Mouse (Mus musculus) MEL (cell line): ENCODE results near the gene Treh. TPM values are rescaled to one million over a fixed set of nuclear protein-coding genes. Genes with fewer than 3 reads are reported as not detected.

Experiments
- DNase-seq: peaks from one replicate; pipeline ENCODE4 v3.0.0; 2011; ENCODE audit warnings: low read depth, low spot score
- H3K27ac ChIP-seq: 2 replicates; pipeline ENCODE4 v1.5.1; 2012; ENCODE audit warnings: low read depth, mild to moderate bottlenecking, control low read depth, low read length, moderate library complexity; ENCODE audit not compliant: control insufficient read depth
- H3K27me3 ChIP-seq, 2 experiments: fragments of 150-350 bp in 1 of 2; sonication (generic) in 1 of 2; 2 replicates each; pipeline ENCODE4 v1.6.1; 2012; ENCODE audit warnings: low read length in 2 of 2, mild to moderate bottlenecking in 2 of 2, improper control_type of control experiment in 1 of 2, moderate library complexity in 1 of 2; ENCODE audit not compliant: insufficient read depth in 2 of 2, control insufficient read depth in 1 of 2
- H3K36me3 ChIP-seq, 2 experiments: 2 replicates each; pipeline ENCODE4 v1.6.1; 2012 to 2014; ENCODE audit warnings: low read length in 2 of 2, improper control_type of control experiment in 1 of 2, inconsistent platforms in 1 of 2, mild to moderate bottlenecking in 1 of 2; ENCODE audit not compliant: insufficient read depth in 2 of 2, control insufficient read depth in 1 of 2
- H3K4me1 ChIP-seq, 2 experiments: fragments of 150-350 bp in 1 of 2; sonication (generic) in 1 of 2; 2 replicates each; pipeline ENCODE4 v1.6.1; 2012; ENCODE audit warnings: low read length in 2 of 2, improper control_type of control experiment in 1 of 2, mild to moderate bottlenecking in 1 of 2; ENCODE audit not compliant: insufficient read depth in 2 of 2, control insufficient read depth in 1 of 2
- H3K4me3 ChIP-seq, 2 experiments: fragments of 150-350 bp in 1 of 2; sonication (generic) in 1 of 2; 2 replicates each; pipeline ENCODE4 v1.5.1; 2012; ENCODE audit warnings: low read depth in 2 of 2, low read length in 2 of 2, mild to moderate bottlenecking in 2 of 2, moderate library complexity in 2 of 2, control low read depth in 1 of 2, improper control_type of control experiment in 1 of 2; ENCODE audit not compliant: control insufficient read depth in 1 of 2, insufficient read depth in 1 of 2
- H3K79me2 ChIP-seq: 2 replicates; pipeline ENCODE4 v1.6.1; 2012; ENCODE audit warnings: mild to moderate bottlenecking, low read length, moderate library complexity; ENCODE audit not compliant: control insufficient read depth, poor library complexity, insufficient read depth
- H3K9ac ChIP-seq: 2 replicates; pipeline ENCODE4 v1.6.1; 2012; ENCODE audit warnings: low read depth, mild to moderate bottlenecking, control low read depth, low read length, moderate library complexity; ENCODE audit not compliant: control insufficient read depth, poor library complexity, severe bottlenecking
- H3K9me3 ChIP-seq: fragments of 150-350 bp; sonication (generic); replicated peaks from 2 replicates; pipeline ENCODE4 v1.6.1; 2012; ENCODE audit warnings: mild to moderate bottlenecking, low read length, improper control_type of control experiment, moderate library complexity; ENCODE audit not compliant: insufficient read depth
- CHD1 ChIP-seq: IDR thresholded peaks from 2 replicates; pipeline ENCODE4 v1.6.1; 2012; ENCODE audit warnings: low read depth, mild to moderate bottlenecking, inconsistent platforms, low read length, improper control_type of control experiment
- E2F4 ChIP-seq: IDR thresholded peaks from 2 replicates; pipeline ENCODE4 v1.6.1; 2011; ENCODE audit warnings: low read depth, low read length, improper control_type of control experiment, borderline replicate concordance
- EP300 ChIP-seq, 2 experiments: IDR thresholded peaks; 2 replicates each; pipeline ENCODE4 v1.6.1; 2011; ENCODE audit warnings: improper control_type of control experiment in 2 of 2, low read length in 2 of 2, low read depth in 1 of 2, mild to moderate bottlenecking in 1 of 2
- GABPA ChIP-seq: IDR thresholded peaks from 2 replicates; pipeline ENCODE4 v1.6.1; 2012; ENCODE audit warnings: low read depth, mild to moderate bottlenecking, inconsistent platforms, low read length, improper control_type of control experiment, moderate library complexity
- GATA1 ChIP-seq: IDR thresholded peaks from 2 replicates; pipeline ENCODE4 v1.6.1; 2011; ENCODE audit warnings: low read depth, low read length, improper control_type of control experiment
- HCFC1 ChIP-seq: IDR thresholded peaks from 2 replicates; pipeline ENCODE4 v1.6.1; 2012; ENCODE audit warnings: low read depth, mild to moderate bottlenecking, inconsistent platforms, low read length, improper control_type of control experiment, moderate library complexity
- KAT2A ChIP-seq: conservative IDR thresholded peaks from 2 replicates; pipeline ENCODE4 v1.6.1; 2012; ENCODE audit warnings: low read depth, low read length, improper control_type of control experiment, inconsistent platforms
- MAX ChIP-seq: IDR thresholded peaks from 2 replicates; pipeline ENCODE4 v1.6.1; 2011; ENCODE audit warnings: low read length, improper control_type of control experiment
- NELFE ChIP-seq: IDR thresholded peaks from 2 replicates; pipeline ENCODE4 v1.6.1; 2011; ENCODE audit warnings: low read depth, low read length, improper control_type of control experiment
- POLR2AphosphoS5 ChIP-seq: IDR thresholded peaks from 2 replicates; pipeline ENCODE4 v1.6.1; 2012; ENCODE audit warnings: low read depth, borderline replicate concordance, mild to moderate bottlenecking, inconsistent platforms, low read length, moderate library complexity, mixed read lengths
- RAD21 ChIP-seq: IDR thresholded peaks from 2 replicates; pipeline ENCODE4 v1.6.1; 2011; ENCODE audit warnings: mild to moderate bottlenecking, low read depth, low read length, improper control_type of control experiment
- SIN3A ChIP-seq: IDR thresholded peaks from 2 replicates; pipeline ENCODE4 v1.6.1; 2012; ENCODE audit warnings: low read length, improper control_type of control experiment, inconsistent platforms
- TBP ChIP-seq: IDR thresholded peaks from 2 replicates; pipeline ENCODE4 v1.8.0; 2011; ENCODE audit warnings: low read depth, low read length, improper control_type of control experiment
- ZC3H11A ChIP-seq: IDR thresholded peaks from 2 replicates; pipeline ENCODE4 v1.6.1; 2012; ENCODE audit warnings: low read depth, mild to moderate bottlenecking, inconsistent platforms, low read length, improper control_type of control experiment
- ZKSCAN1 ChIP-seq: IDR thresholded peaks from 2 replicates; pipeline ENCODE4 v1.6.1; 2012; ENCODE audit warnings: low read depth, mild to moderate bottlenecking, inconsistent platforms, low read length, improper control_type of control experiment, moderate library complexity
- ZMIZ1 ChIP-seq: IDR thresholded peaks from 2 replicates; pipeline ENCODE4 v1.6.1; 2012; ENCODE audit warnings: low read depth, mild to moderate bottlenecking, inconsistent platforms, low read length, improper control_type of control experiment, moderate library complexity
- polyA plus RNA-seq, 2 experiments: library from polyadenylated mRNA; stranded (reverse) in 1 of 2; unstranded in 1 of 2; fragments of >175 nt in 1 of 2; fragments of >200 nt in 1 of 2; gene quantifications; 2 replicates each; pipeline versions ENCODE4 v1.2.1 to v1.2.4; 2012; ENCODE audit warnings: low replicate concordance in 2 of 2, low read depth in 1 of 2; ENCODE audit not compliant: insufficient read length in 2 of 2, insufficient read depth in 1 of 2, missing spikeins in 1 of 2
- total RNA-seq: library from RNA; depleted of rRNA; stranded (reverse); fragments of 300-350 nt; gene quantifications from 2 replicates; pipeline ENCODE4 v1.2.3, GENCODE M21; 2012

Gene Treh
- total and polyA plus RNA-seq, 3 experiments, result not detected

GRCm38 (mm10) chr9:44724665-44725064 lies 51.6 kb downstream of the Treh start:
- H3K27ac ChIP-seq, result no peak overlapping the region
- no peaks in the 10 kb centered on the region; the same call in 1 of the 2 replicates for H3K79me2 ChIP-seq
- no peaks in the 10 kb centered on the region for H3K9me3 ChIP-seq
- H3K4me3 ChIP-seq, result no peak overlapping the region
- H3K27me3 ChIP-seq, result no peaks in the 10 kb centered on the region; a peak in 1 of 4 replicates
- H3K9ac ChIP-seq, result no peak overlapping the region
- peaks cover 7 to 19% of the 10 kb centered on the region in 2 experiments; a peak in 3 of 4 replicates for H3K4me1 ChIP-seq
- peaks cover 0 to 7% of the 10 kb centered on the region in 2 experiments; a peak in 2 of 4 replicates for H3K36me3 ChIP-seq
- TF ChIP-seq HCFC1 (no peak), ZKSCAN1 (no peak), RAD21 (no peak), NELFE (no peak), MAX (no peak), GATA1 (no peak), E2F4 (no peak), ZMIZ1 (no peak), SIN3A (no peak), POLR2AphosphoS5 (no peak), GABPA (no peak), EP300 (IDR thresholded peaks at IDR 0.05; ENCODE audit: low read depth in 1 of 2, low read length in 2 of 2) (no peak), CHD1 (no peak), ZC3H11A (no peak)
- DNase-seq, result no peak

GRCm38 (mm10) chr9:44726431-44727146 lies 53.6 kb downstream of the Treh start:
- H3K36me3 ChIP-seq, result peaks cover 0 to 3% of the 10 kb centered on the region in 2 experiments; a peak in 2 of 4 replicates
- H3K27ac ChIP-seq, result no peak overlapping the region
- no peak for DNase-seq
- no peaks in the 10 kb centered on the region for H3K79me2 ChIP-seq
- H3K4me3 ChIP-seq, result no peak overlapping the region
- H3K9ac ChIP-seq, result no peak overlapping the region
- no peaks in the 10 kb centered on the region for H3K9me3 ChIP-seq
- TF ChIP-seq TBP, result no peak
- TF ChIP-seq KAT2A, result no peak
- peaks cover under 1 to 8% of the 10 kb centered on the region in 2 experiments for H3K4me1 ChIP-seq
- no peaks in the 10 kb centered on the region; a peak in 1 of 4 replicates for H3K27me3 ChIP-seq
